Comparison of ENCODE assay signal across 26 mouse cellular contexts in the genomic region with DNA sequence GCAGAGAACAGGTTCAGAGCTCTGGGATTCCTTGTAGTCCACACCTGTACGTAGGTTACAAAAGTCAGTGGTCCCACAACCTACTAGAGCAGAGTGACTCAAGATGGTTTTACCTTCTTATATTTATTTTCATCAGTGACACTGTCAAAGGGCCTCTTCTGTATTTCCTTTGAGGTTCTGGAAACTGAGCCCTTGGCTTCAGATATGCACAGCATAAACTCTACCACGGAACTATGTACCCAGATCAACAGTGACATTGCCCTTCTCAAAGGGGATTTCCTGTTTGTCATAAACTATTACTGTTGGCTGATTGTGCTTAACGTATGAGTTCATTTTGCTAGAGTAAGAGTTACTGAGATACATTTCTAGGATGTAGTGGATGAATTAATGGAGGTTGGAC.
"Had no signal": no experiment of that assay in that cellular context is flagged by ENCODE, and none has a peak within 500 bp of the region (broad histone marks: within the 10 kb centered on the region; RNA-seq: fewer than 3 reads in every experiment).

No protein-coding gene starts in this region.

- H3K4me1 ChIP-seq: hindbrain, embryonic 10.5 days; hindbrain, embryonic 12.5 days; hindbrain, embryonic 15.5 days; limb, embryonic 10.5 days had no signal

- H3K27ac ChIP-seq: gastrocnemius, adult 2 months; heart, adult 2 months; heart, embryonic 13.5 days; heart, embryonic 15.5 days; hindbrain, embryonic 10.5 days; hindbrain, embryonic 12.5 days; hindbrain, embryonic 15.5 days; hindbrain, postnatal 0 days; intestine, embryonic 15.5 days; layer of hippocampus, adult 2 months; left cerebral cortex, adult 2 months; limb, embryonic 10.5 days; limb, embryonic 12.5 days; liver, embryonic 13.5 days had no signal

- H3K4me2 ChIP-seq: heart, embryonic 11.5 days; heart, embryonic 13.5 days; heart, embryonic 15.5 days; hindbrain, embryonic 12.5 days; hindbrain, embryonic 15.5 days; intestine, embryonic 15.5 days; limb, embryonic 12.5 days; liver, embryonic 11.5 days; liver, embryonic 13.5 days had no signal

- H3K36me3 ChIP-seq: heart, embryonic 13.5 days; heart, embryonic 15.5 days; hindbrain, embryonic 10.5 days; hindbrain, embryonic 12.5 days; hindbrain, embryonic 15.5 days; intestine, embryonic 15.5 days; limb, embryonic 10.5 days; limb, embryonic 12.5 days; liver, embryonic 13.5 days had no signal

- DNase-seq: gastrocnemius, adult 2 months; gastrocnemius, postnatal 10 days; gastrocnemius, postnatal 25 days; heart, adult 2 months; heart, postnatal 4 days; kidney, adult 18-20 months; kidney, adult 8-10 months; kidney, postnatal 10 days; kidney, postnatal 25 days; kidney, postnatal 4 days; liver; liver, embryonic 13.5 days had no signal

- H3K9me3 ChIP-seq: heart, embryonic 13.5 days; heart, embryonic 15.5 days; hindbrain, embryonic 10.5 days; hindbrain, embryonic 12.5 days; hindbrain, embryonic 15.5 days; intestine, embryonic 15.5 days; limb, embryonic 10.5 days; limb, embryonic 12.5 days; liver, embryonic 13.5 days had no signal

- ATAC-seq: hindbrain, postnatal 0 days; intestine, embryonic 15.5 days; intestine, postnatal 0 days had no signal

- H3K9ac ChIP-seq: heart, embryonic 13.5 days; heart, embryonic 15.5 days; hindbrain, embryonic 12.5 days; hindbrain, embryonic 15.5 days; intestine, embryonic 15.5 days; limb, embryonic 12.5 days; liver, embryonic 13.5 days had no signal

- H3K27me3 ChIP-seq: heart, embryonic 13.5 days; heart, embryonic 15.5 days; hindbrain, embryonic 12.5 days; hindbrain, embryonic 15.5 days; intestine, embryonic 15.5 days; limb, embryonic 12.5 days; liver, embryonic 13.5 days had no signal

- H3K4me3 ChIP-seq: gastrocnemius, adult 2 months; heart, adult 2 months; heart, embryonic 13.5 days; heart, embryonic 15.5 days; hindbrain, embryonic 10.5 days; hindbrain, embryonic 12.5 days; hindbrain, embryonic 15.5 days; intestine, embryonic 15.5 days; layer of hippocampus, adult 2 months; left cerebral cortex, adult 2 months; limb, embryonic 10.5 days; limb, embryonic 12.5 days; liver, embryonic 13.5 days had no signal
